Mouse (Mus musculus) lung, embryonic 16.5 days (tissue): Measurements from ENCODE around the gene Glb1l. TPM values are rescaled to one million over a fixed set of nuclear protein-coding genes. Genes with fewer than 3 reads are reported as not detected.

Experiments used
- ATAC-seq: fragments of 200-750 bp; cut with Nextera tagmentation; 2 replicates; pipeline ENCODE4 v1.8.0; 2017; ENCODE audit warnings: low read depth, mild to moderate bottlenecking, moderate library complexity
- H3K27ac ChIP-seq: fragments of 300-500 bp; sonication (generic); 2 replicates; pipeline ENCODE4 v1.5.1; 2014; ENCODE audit warnings: mild to moderate bottlenecking, control low read depth, low read length
- H3K27me3 ChIP-seq: fragments of 300-500 bp; sonication (generic); 2 replicates; pipeline ENCODE4 v1.6.1; 2014; ENCODE audit warnings: low read depth, low read length, mixed read lengths; ENCODE audit not compliant: control insufficient read depth, insufficient read depth
- H3K36me3 ChIP-seq: fragments of 300-500 bp; sonication (generic); 2 replicates; pipeline ENCODE4 v1.6.1; 2014; ENCODE audit warnings: low read length; ENCODE audit not compliant: control insufficient read depth, insufficient read depth
- H3K4me1 ChIP-seq: fragments of 300-500 bp; sonication (generic); replicated peaks from 2 replicates; pipeline ENCODE4 v1.6.1; 2014; ENCODE audit warnings: low read length, mixed read lengths; ENCODE audit not compliant: control insufficient read depth, insufficient read depth
- H3K4me2 ChIP-seq: fragments of 300-500 bp; sonication (generic); 2 replicates; pipeline ENCODE4 v1.6.1; 2014; ENCODE audit warnings: low read depth, low read length, control low read depth
- H3K4me3 ChIP-seq: fragments of 300-500 bp; sonication (generic); 2 replicates; pipeline ENCODE4 v1.5.1; 2014; ENCODE audit warnings: mild to moderate bottlenecking, low read length, control low read depth
- H3K9ac ChIP-seq: fragments of 300-500 bp; sonication (generic); 2 replicates; pipeline ENCODE4 v1.6.1; 2014; ENCODE audit warnings: low read length, control low read depth
- H3K9me3 ChIP-seq: fragments of 300-500 bp; sonication (generic); 2 replicates; pipeline ENCODE4 v1.6.1; 2016; ENCODE audit warnings: low read length; ENCODE audit not compliant: control insufficient read depth
- WGBS: fragments of 180-500 bp; shearing (Covaris S2); extraction: QIAGEN DNeasy Blood & Tissue Kit; methylation state at CpG from one replicate; pipeline ENCODE4 v1.1.7; 2014; 5-methylcytosine and 5-hydroxymethylcytosine counted together
- polyA plus RNA-seq: library from polyadenylated mRNA; unstranded; fragments of >200 nt; fragmentation: Nextera tagmentation; extraction: Ambion mirVana; gene quantifications from 2 replicates; pipeline ENCODE4 v1.2.1, GENCODE M21; 2015

The Glb1l gene
- polyA plus RNA-seq, result 19.6 and 21.6 TPM in 2 replicates

- H3K4me1 ChIP-seq, result peaks cover 26% of the 10 kb centered on the region
- ATAC-seq, result peak; percentile 96
- 5% methylated on average over 42 of the region's 42 CpGs for WGBS
- H3K27ac ChIP-seq, result peak within 1 kb of the TSS; percentile 25; the same call in 1 of the 2 replicates
- H3K9me3 ChIP-seq, result no peaks in the 10 kb centered on the region
- peak within 1 kb of the TSS; percentile 94 for H3K9ac ChIP-seq
- peak within 1 kb of the TSS; percentile 73 for H3K4me2 ChIP-seq
- H3K4me3 ChIP-seq, result peak within 1 kb of the TSS; percentile 80
- H3K36me3 ChIP-seq, result peaks cover 13% of the 10 kb centered on the region
- no peaks in the 10 kb centered on the region for H3K27me3 ChIP-seq
These were observed at the start of gene Glb1l, which contains the start of gene Stk16 for GRCm38 (mm10) chr1:75210136-75211087. Gene Glb1l (minus strand): TSS chr1:75210813. Gene Stk16 (plus strand): TSS chr1:75210838.

- no peak overlapping the region for H3K9ac ChIP-seq
- ATAC-seq, result no peak
- no peaks in the 10 kb centered on the region for H3K27me3 ChIP-seq
- WGBS, result 46% methylated on average over 10 of the region's 10 CpGs
- H3K36me3 ChIP-seq, result no peaks in the 10 kb centered on the region
- H3K4me3 ChIP-seq, result no peak overlapping the region
- H3K4me2 ChIP-seq, result no peak overlapping the region
- no peak overlapping the region for H3K27ac ChIP-seq
- 0 out of 2 replicates have a peak, but pooled peaks cover 2% of the 10 kb centered on the region for H3K4me1 ChIP-seq
- H3K9me3 ChIP-seq, result no peaks in the 10 kb centered on the region
These were observed 45.0 kb upstream of the Glb1l start for GRCm38 (mm10) chr1:75255516-75256046.

- WGBS, result 66% methylated on average over 8 of the region's 8 CpGs
- no peak for ATAC-seq
- H3K4me2 ChIP-seq, result no peak overlapping the region
These were observed 44.0 kb upstream of the Glb1l start for GRCm38 (mm10) chr1:75254625-75255013.

GRCm38 (mm10) chr1:75253849-75254624, 43.4 kb upstream of the Glb1l start:
- H3K4me3 ChIP-seq, result no peak overlapping the region
- no peak overlapping the region for H3K27ac ChIP-seq
- 0 out of 2 replicates have a peak, but pooled peaks cover 2% of the 10 kb centered on the region for H3K4me1 ChIP-seq
- H3K4me2 ChIP-seq, result no peak overlapping the region
- no peaks in the 10 kb centered on the region for H3K27me3 ChIP-seq
- 58% methylated on average over 16 of the region's 16 CpGs for WGBS
- no peak for ATAC-seq
- H3K9ac ChIP-seq, result no peak overlapping the region
- H3K36me3 ChIP-seq, result no peaks in the 10 kb centered on the region
- H3K9me3 ChIP-seq, result no peaks in the 10 kb centered on the region

More at GRCm38 (mm10) chr1:75254625-75255013, 44.0 kb upstream of the Glb1l start:
- no peaks in the 10 kb centered on the region for H3K27me3 ChIP-seq
- no peak overlapping the region for H3K9ac ChIP-seq
- no peak overlapping the region for H3K27ac ChIP-seq
- no peaks in the 10 kb centered on the region for H3K9me3 ChIP-seq
- no peak overlapping the region for H3K4me3 ChIP-seq
- no peaks in the 10 kb centered on the region for H3K36me3 ChIP-seq
- H3K4me1 ChIP-seq, result 0 out of 2 replicates have a peak, but pooled peaks cover 2% of the 10 kb centered on the region

- Histone ChIP-seq H3K9me3 (no peaks in the 10 kb centered on the region), H3K36me3 (no peaks in the 10 kb centered on the region), H3K4me3 (no peak overlapping the region), H3K27ac (no peak overlapping the region), H3K27me3 (no peaks in the 10 kb centered on the region), H3K9ac (no peak overlapping the region), H3K4me2 (no peak overlapping the region), H3K4me1 (peaks cover 8% of the 10 kb centered on the region)
- WGBS, result 69% methylated on average over 16 of the region's 16 CpGs
- no peak for ATAC-seq
These were observed 42.4 kb upstream of the Glb1l start for GRCm38 (mm10) chr1:75253029-75253428.

- Histone ChIP-seq H3K4me2 (no peak overlapping the region), H3K4me3 (no peak overlapping the region), H3K27me3 (no peaks in the 10 kb centered on the region), H3K4me1 (peaks cover 13% of the 10 kb centered on the region), H3K27ac (no peak overlapping the region), H3K36me3 (no peaks in the 10 kb centered on the region), H3K9me3 (no peaks in the 10 kb centered on the region), H3K9ac (no peak overlapping the region)
- ATAC-seq, result no peak
- 57% methylated on average over 13 of the region's 13 CpGs for WGBS
These were observed 41.7 kb upstream of the Glb1l start for GRCm38 (mm10) chr1:75252308-75252707.

GRCm38 (mm10) chr1:75251112-75251970, 40.7 kb upstream of the Glb1l start:
- H3K36me3 ChIP-seq, result no peaks in the 10 kb centered on the region
- peak overlapping the region; percentile 54 for H3K9ac ChIP-seq
- peak overlapping the region; percentile 35 for H3K4me3 ChIP-seq
- 3% methylated on average over 21 of the region's 22 CpGs for WGBS
- no peaks in the 10 kb centered on the region for H3K27me3 ChIP-seq
- peak; percentile 46 for ATAC-seq
- H3K27ac ChIP-seq, result no peak overlapping the region
- peak overlapping the region; percentile 59 for H3K4me2 ChIP-seq
- no peaks in the 10 kb centered on the region for H3K9me3 ChIP-seq
- peaks cover 13% of the 10 kb centered on the region for H3K4me1 ChIP-seq

- no peak overlapping the region for H3K9ac ChIP-seq
- peaks cover 13% of the 10 kb centered on the region for H3K4me1 ChIP-seq
- no peaks in the 10 kb centered on the region for H3K36me3 ChIP-seq
- no peak for ATAC-seq
- no peaks in the 10 kb centered on the region for H3K9me3 ChIP-seq
- H3K4me2 ChIP-seq, result no peak overlapping the region
- H3K4me3 ChIP-seq, result no peak overlapping the region
- WGBS, result 54% methylated on average over 3 of the region's 3 CpGs
- H3K27me3 ChIP-seq, result no peaks in the 10 kb centered on the region
- no peak overlapping the region for H3K27ac ChIP-seq
These were observed 39.9 kb upstream of the Glb1l start for GRCm38 (mm10) chr1:75250498-75250897.
